Mouse (Mus musculus): ENCODE measurements around the gene Wfdc13. TPM values are rescaled to one million over a fixed set of nuclear protein-coding genes. Genes with fewer than 3 reads are reported as not detected.

The Wfdc13 gene
- not detected in 2 replicates for polyA plus RNA-seq (2016; fragmentation: Nextera tagmentation; extraction: Ambion mirVana)

DNA sequence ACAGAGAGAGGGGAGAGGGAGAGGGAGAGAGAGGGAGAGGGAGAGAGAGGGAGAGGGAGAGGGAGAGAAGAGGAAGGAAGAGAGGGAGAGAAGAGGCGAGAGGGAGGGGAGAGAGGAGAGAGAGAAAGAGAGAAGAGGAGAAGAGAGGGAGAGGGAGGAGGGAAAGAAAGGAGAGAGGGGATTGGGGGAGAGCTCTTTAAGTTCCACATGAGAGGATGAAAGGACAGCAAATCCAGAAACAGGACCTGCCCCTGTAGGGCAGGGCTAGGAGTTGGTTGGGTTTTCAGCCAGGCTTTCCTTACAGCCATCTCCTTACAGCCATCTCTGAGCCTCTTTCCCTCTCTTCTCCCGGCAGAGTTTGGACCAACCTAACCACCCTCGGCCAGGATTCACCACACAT lies at the start of gene Wfdc13:
TSS of gene Wfdc13 (plus strand) at position 301 of the 400 bp plus-strand sequence.
- no peak for ATAC-seq (ENCODE audit: low FRiP score, low read depth)
- no peak within 1 kb of the TSS for H3K4me3 ChIP-seq
- no peak within 1 kb of the TSS for H3K27ac ChIP-seq
- no peak within 1 kb of the TSS for H3K9ac ChIP-seq
- H3K9me3 ChIP-seq: no peaks in the 10 kb centered on the region
- H3K4me1 ChIP-seq: no peaks in the 10 kb centered on the region
- WGBS: 65% methylated on average over 3 of the region's 3 CpGs
- H3K4me2 ChIP-seq (replicated peaks): no peak within 1 kb of the TSS
- H3K27me3 ChIP-seq (replicated peaks): no peaks in the 10 kb centered on the region
- H3K36me3 ChIP-seq: no peaks in the 10 kb centered on the region

DNA sequence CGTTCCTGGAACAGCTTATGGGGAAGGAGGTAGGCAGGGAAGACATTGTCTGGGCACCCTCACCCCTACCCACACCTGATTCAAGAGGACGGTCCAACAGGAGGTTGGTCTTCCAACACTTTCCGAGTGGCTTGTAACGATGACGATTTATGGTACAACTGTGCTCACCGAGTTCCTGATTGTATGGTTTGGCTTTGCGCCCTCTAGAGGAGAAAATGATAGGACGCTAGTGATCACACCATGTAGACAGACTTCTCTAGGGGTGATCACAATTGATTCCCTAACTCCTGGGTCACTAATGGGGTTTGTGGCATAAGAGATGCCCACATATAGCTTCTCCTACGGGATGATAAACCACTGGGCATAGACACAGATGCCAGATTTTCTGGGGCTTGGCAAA lies 49.6 kb upstream of the Wfdc13 start:
- Histone ChIP-seq H3K9ac (no peak overlapping the region), H3K9me3 (no peaks in the 10 kb centered on the region), H3K4me3 (no peak overlapping the region), H3K4me2 (replicated peaks) (no peak overlapping the region), H3K4me1 (no peaks in the 10 kb centered on the region), H3K27ac (no peak overlapping the region), H3K27me3 (replicated peaks) (no peaks in the 10 kb centered on the region), H3K36me3 (no peaks in the 10 kb centered on the region)
- 77% methylated on average over 9 of the region's 9 CpGs for WGBS
- ATAC-seq (ENCODE audit: low FRiP score, low read depth): no peak

DNA sequence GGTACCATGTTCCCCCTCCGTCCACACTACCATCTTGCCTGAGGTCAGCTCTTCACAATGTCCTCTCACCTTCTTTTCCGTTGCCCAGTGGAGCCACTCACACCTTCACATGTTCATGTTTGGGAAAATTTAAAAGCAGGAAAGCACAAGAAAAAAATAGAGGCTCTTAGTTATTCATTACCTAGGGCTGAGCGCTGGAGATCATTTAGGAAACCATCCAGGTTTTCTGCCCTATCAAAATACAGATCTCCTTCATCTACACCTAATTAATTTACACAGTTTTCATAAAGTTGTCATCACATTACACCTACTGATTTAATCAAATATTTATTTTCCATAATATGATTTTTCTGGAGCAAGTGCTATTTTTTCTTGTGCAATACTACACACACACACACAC lies 46.2 kb upstream of the Wfdc13 start, which contains the start of gene Wfdc16:
TSS of gene Wfdc16 (minus strand) at position 101 of the 400 bp plus-strand sequence.
- H3K4me2 ChIP-seq (replicated peaks): no peak within 1 kb of the TSS
- WGBS: 85% methylated on average over 3 of the region's 3 CpGs
- no peak for ATAC-seq (ENCODE audit: low FRiP score, low read depth)
- H3K9me3 ChIP-seq: no peaks in the 10 kb centered on the region
- H3K27ac ChIP-seq: no peak within 1 kb of the TSS
- H3K4me1 ChIP-seq: no peaks in the 10 kb centered on the region
- H3K9ac ChIP-seq: no peak within 1 kb of the TSS
- no peaks in the 10 kb centered on the region for H3K36me3 ChIP-seq
- no peaks in the 10 kb centered on the region for H3K27me3 ChIP-seq (replicated peaks)
- no peak within 1 kb of the TSS for H3K4me3 ChIP-seq

DNA sequence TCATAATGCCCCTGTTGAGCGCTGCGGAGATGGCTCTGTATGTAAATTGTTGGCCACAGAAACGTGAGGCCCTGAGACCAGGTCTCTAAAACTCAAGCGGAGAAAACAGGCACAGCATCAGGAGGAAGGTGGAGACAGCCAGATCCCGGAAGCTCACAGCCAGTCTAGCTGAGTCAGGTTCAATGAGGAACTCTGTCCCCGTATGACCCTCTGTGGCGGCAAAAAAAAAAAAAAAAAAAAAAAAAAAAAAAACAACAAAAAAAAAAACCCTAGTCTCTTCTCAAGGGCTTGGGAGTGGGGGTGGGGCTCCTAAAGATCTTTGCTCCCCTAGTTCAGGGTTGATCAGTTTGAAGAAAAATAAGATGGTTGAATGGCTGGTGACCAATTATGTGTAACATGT lies 43.8 kb upstream of the Wfdc13 start:
- H3K27ac ChIP-seq: no peak overlapping the region
- no peak overlapping the region for H3K4me3 ChIP-seq
- H3K27me3 ChIP-seq (replicated peaks): no peaks in the 10 kb centered on the region
- no peaks in the 10 kb centered on the region for H3K9me3 ChIP-seq
- WGBS: 64% methylated on average over 7 of the region's 7 CpGs
- H3K4me2 ChIP-seq (replicated peaks): no peak overlapping the region
- no peaks in the 10 kb centered on the region for H3K36me3 ChIP-seq
- H3K9ac ChIP-seq: no peak overlapping the region
- no peaks in the 10 kb centered on the region for H3K4me1 ChIP-seq
- no peak for ATAC-seq (ENCODE audit: low FRiP score, low read depth)

- H3K9me3 ChIP-seq: no peaks in the 10 kb centered on the region
- 80% methylated on average over 13 of the region's 13 CpGs for WGBS
- no peak for ATAC-seq (ENCODE audit: low FRiP score, low read depth)
These were observed 42.8 kb upstream of the Wfdc13 start for GRCm38 (mm10) chr2:164641881-164642673.

GRCm38 (mm10) chr2:164655858-164656257 lies 29.0 kb upstream of the Wfdc13 start, which contains the start of gene Wfdc10:
Wfdc10 (plus strand) TSS chr2:164656046.
- Histone ChIP-seq H3K36me3 (no peaks in the 10 kb centered on the region), H3K4me2 (replicated peaks) (no peak within 1 kb of the TSS), H3K27ac (no peak within 1 kb of the TSS), H3K9me3 (no peaks in the 10 kb centered on the region), H3K9ac (no peak within 1 kb of the TSS), H3K4me3 (no peak within 1 kb of the TSS), H3K4me1 (no peaks in the 10 kb centered on the region), H3K27me3 (replicated peaks) (no peaks in the 10 kb centered on the region)
- WGBS: 15% methylated on average over 11 of the region's 11 CpGs
- no peak for ATAC-seq (ENCODE audit: low FRiP score, low read depth)

More at GRCm38 (mm10) chr2:164641881-164642673, 42.8 kb upstream of the Wfdc13 start:
- no peaks in the 10 kb centered on the region for H3K36me3 ChIP-seq
- H3K4me1 ChIP-seq: no peaks in the 10 kb centered on the region
- no peak overlapping the region for H3K4me3 ChIP-seq
- no peaks in the 10 kb centered on the region for H3K27me3 ChIP-seq (replicated peaks)
- no peak overlapping the region for H3K27ac ChIP-seq
- H3K4me2 ChIP-seq (replicated peaks): no peak overlapping the region
- no peak overlapping the region for H3K9ac ChIP-seq

DNA sequence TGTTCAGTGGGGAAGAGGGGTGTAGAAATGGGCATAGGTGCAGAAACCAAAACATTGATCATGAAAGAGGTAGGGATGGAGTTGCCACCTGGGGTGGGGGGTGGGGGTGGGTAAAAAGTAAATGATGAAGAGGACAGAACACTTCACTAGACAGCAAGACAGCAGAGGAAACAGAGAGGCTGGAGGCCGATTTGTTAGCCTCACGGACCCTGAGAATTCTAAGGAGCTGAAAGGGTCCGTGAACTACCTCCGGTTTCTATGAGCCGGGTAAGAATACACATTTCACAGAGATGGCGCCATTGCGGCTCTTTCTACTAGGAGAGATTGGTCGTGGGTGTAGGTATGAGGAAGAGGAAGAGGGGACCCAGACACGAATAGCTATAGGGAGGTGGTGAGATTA lies 28.4 kb upstream of the Wfdc13 start, which contains the start of gene Wfdc9:
TSS of gene Wfdc9 (minus strand) at position 101 of the 400 bp plus-strand sequence.
- no peaks in the 10 kb centered on the region for H3K9me3 ChIP-seq
- no peaks in the 10 kb centered on the region for H3K27me3 ChIP-seq (replicated peaks)
- no peak within 1 kb of the TSS for H3K9ac ChIP-seq
- no peaks in the 10 kb centered on the region for H3K36me3 ChIP-seq
- ATAC-seq (ENCODE audit: low FRiP score, low read depth): no peak
- WGBS: 85% methylated on average over 9 of the region's 9 CpGs
- H3K4me3 ChIP-seq: no peak within 1 kb of the TSS
- no peak within 1 kb of the TSS for H3K27ac ChIP-seq
- H3K4me1 ChIP-seq: no peaks in the 10 kb centered on the region
- no peak within 1 kb of the TSS for H3K4me2 ChIP-seq (replicated peaks)

DNA sequence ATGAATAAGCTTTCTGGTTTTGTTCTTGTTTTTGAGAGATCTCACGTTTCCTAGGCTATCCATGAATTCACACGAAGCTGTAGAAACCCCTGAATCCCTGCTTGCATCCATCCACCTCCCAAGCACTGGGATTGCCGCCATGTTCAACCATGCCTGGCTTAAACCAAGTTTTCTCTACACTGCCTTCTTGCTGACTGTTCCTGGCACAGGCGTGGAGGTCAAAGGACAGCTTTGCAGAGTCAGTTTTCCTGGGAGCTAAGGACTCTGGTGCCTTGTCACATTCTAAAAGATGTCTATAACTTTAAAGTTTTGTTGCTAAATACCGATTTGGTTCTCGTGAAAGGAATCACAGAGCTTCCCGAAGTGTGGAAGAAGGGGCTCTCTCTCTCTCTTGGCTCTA lies 20.1 kb upstream of the Wfdc13 start:
- no peaks in the 10 kb centered on the region for H3K4me1 ChIP-seq
- ATAC-seq (ENCODE audit: low FRiP score, low read depth): no peak
- WGBS: 89% methylated on average over 7 of the region's 7 CpGs

GRCm38 (mm10) chr2:164670261-164670660 lies 14.6 kb upstream of the Wfdc13 start:
- no peaks in the 10 kb centered on the region for H3K27me3 ChIP-seq (replicated peaks)
- no peaks in the 10 kb centered on the region for H3K9me3 ChIP-seq
- ATAC-seq (ENCODE audit: low FRiP score, low read depth): no peak
- H3K27ac ChIP-seq: no peak overlapping the region
- WGBS: 86% methylated on average over 5 of the region's 5 CpGs
- H3K4me2 ChIP-seq (replicated peaks): no peak overlapping the region
- H3K4me1 ChIP-seq: no peaks in the 10 kb centered on the region
- no peak overlapping the region for H3K4me3 ChIP-seq
- no peak overlapping the region for H3K9ac ChIP-seq
- no peaks in the 10 kb centered on the region for H3K36me3 ChIP-seq

More for the DNA sequence above, 20.1 kb upstream of the Wfdc13 start:
- Histone ChIP-seq H3K36me3 (no peaks in the 10 kb centered on the region), H3K9me3 (no peaks in the 10 kb centered on the region), H3K4me3 (no peak overlapping the region), H3K4me2 (replicated peaks) (no peak overlapping the region), H3K27ac (no peak overlapping the region), H3K27me3 (replicated peaks) (no peaks in the 10 kb centered on the region), H3K9ac (no peak overlapping the region)

GRCm38 (mm10) chr2:164670938-164671337 lies 14.0 kb upstream of the Wfdc13 start:
- Histone ChIP-seq H3K27ac (no peak overlapping the region), H3K9ac (no peak overlapping the region), H3K27me3 (replicated peaks) (no peaks in the 10 kb centered on the region), H3K4me1 (no peaks in the 10 kb centered on the region), H3K36me3 (no peaks in the 10 kb centered on the region), H3K9me3 (no peaks in the 10 kb centered on the region), H3K4me2 (replicated peaks) (no peak overlapping the region), H3K4me3 (no peak overlapping the region)
- WGBS: 45% methylated on average over 1 of the region's 1 CpGs
- no peak for ATAC-seq (ENCODE audit: low FRiP score, low read depth)

GRCm38 (mm10) chr2:164673987-164674386 lies 10.9 kb upstream of the Wfdc13 start, which contains the start of gene Wfdc11:
Wfdc11 (minus strand) TSS chr2:164674087.
- 86% methylated on average over 7 of the region's 7 CpGs for WGBS
- Histone ChIP-seq H3K9ac (no peak within 1 kb of the TSS), H3K4me1 (no peaks in the 10 kb centered on the region), H3K9me3 (no peaks in the 10 kb centered on the region), H3K4me3 (no peak within 1 kb of the TSS), H3K27me3 (replicated peaks) (no peaks in the 10 kb centered on the region), H3K4me2 (replicated peaks) (no peak within 1 kb of the TSS), H3K36me3 (no peaks in the 10 kb centered on the region), H3K27ac (no peak within 1 kb of the TSS)
- no peak for ATAC-seq (ENCODE audit: low FRiP score, low read depth)

- H3K27me3 ChIP-seq (replicated peaks): no peaks in the 10 kb centered on the region
- no peak overlapping the region for H3K4me2 ChIP-seq (replicated peaks)
- ATAC-seq (ENCODE audit: low FRiP score, low read depth): no peak
- no peak overlapping the region for H3K4me3 ChIP-seq
- no peak overlapping the region for H3K9ac ChIP-seq
- no peaks in the 10 kb centered on the region for H3K4me1 ChIP-seq
- no peaks in the 10 kb centered on the region for H3K36me3 ChIP-seq
- no peak overlapping the region for H3K27ac ChIP-seq
- H3K9me3 ChIP-seq: no peaks in the 10 kb centered on the region
- 81% methylated on average over 7 of the region's 7 CpGs for WGBS
These were observed 8.8 kb upstream of the Wfdc13 start for GRCm38 (mm10) chr2:164676103-164676502.

Measured in neural tube, embryonic 12.5 days (tissue).